Mouse (Mus musculus) liver, postnatal 0 days (tissue): ENCODE measurements at regions not wholly inside any gene's neighbourhood (a gene's known extent, or its start where the extent isn't known, plus 50 kb on each side); places are given as distances from the start of the nearest gene placed in this dataset.

ENCODE experiments used
- ATAC-seq: fragments of 200-750 bp; cut with Nextera tagmentation; 2 replicates; pipeline ENCODE4 v1.8.0; 2017; ENCODE audit warnings: mild to moderate bottlenecking, moderate library complexity
- DNase-seq: peaks from one replicate; pipeline ENCODE4 v3.0.0-alpha.2; 2016
- H3K27ac ChIP-seq: fragments of 300-500 bp; sonication (generic); 2 replicates; pipeline ENCODE4 v1.5.1; 2014; ENCODE audit warnings: antibody characterized with exemption, moderate library complexity, mild to moderate bottlenecking, low read depth
- H3K27me3 ChIP-seq: fragments of 300-500 bp; sonication (generic); 2 replicates; pipeline ENCODE4 v1.6.1; 2014; ENCODE audit warnings: low read length, control low read depth, mixed read lengths; ENCODE audit not compliant: insufficient read depth
- H3K36me3 ChIP-seq: fragments of 300-500 bp; sonication (generic); replicated peaks from 2 replicates; pipeline ENCODE4 v1.6.1; 2014; ENCODE audit warnings: mild to moderate bottlenecking, control low read depth, low read length, moderate library complexity, mixed read lengths; ENCODE audit not compliant: insufficient read depth
- H3K4me1 ChIP-seq: fragments of 300-500 bp; sonication (generic); 2 replicates; pipeline ENCODE4 v1.6.1; 2014; ENCODE audit warnings: antibody characterized with exemption, mild to moderate bottlenecking, control low read depth; ENCODE audit not compliant: insufficient read depth
- H3K4me2 ChIP-seq: fragments of 300-500 bp; sonication (generic); 2 replicates; pipeline ENCODE4 v1.6.1; 2014; ENCODE audit warnings: low read depth, mild to moderate bottlenecking, low read length, moderate library complexity, mixed read lengths
- H3K4me3 ChIP-seq: fragments of 300-500 bp; sonication (generic); 2 replicates; pipeline ENCODE4 v1.5.1; 2014; ENCODE audit warnings: low read depth, low read length
- H3K9ac ChIP-seq: fragments of 300-500 bp; sonication (generic); replicated peaks from 2 replicates; pipeline ENCODE4 v1.6.1; 2014; ENCODE audit warnings: mild to moderate bottlenecking, moderate library complexity
- H3K9me3 ChIP-seq: fragments of 300-500 bp; sonication (generic); 2 replicates; pipeline ENCODE4 v1.6.1; 2016; ENCODE audit warnings: mild to moderate bottlenecking, control low read depth, low read length, mixed read lengths
- CTCF ChIP-seq: sonication (generic); IDR thresholded peaks from 2 replicates; pipeline ENCODE4 v1.5.1; 2016; ENCODE audit warnings: antibody characterized with exemption, low read depth
- EP300 ChIP-seq: IDR thresholded peaks from 2 replicates; pipeline ENCODE4 v1.6.1; 2016; ENCODE audit warnings: antibody characterized with exemption, low read depth, mild to moderate bottlenecking
- WGBS: fragments of 180-500 bp; shearing (Covaris S2); extraction: QIAGEN DNeasy Blood & Tissue Kit; methylation state at CpG from one replicate; pipeline ENCODE4 v1.1.7; 2014; ENCODE audit not compliant: insufficient replicate concordance; 5-methylcytosine and 5-hydroxymethylcytosine counted together

DNA sequence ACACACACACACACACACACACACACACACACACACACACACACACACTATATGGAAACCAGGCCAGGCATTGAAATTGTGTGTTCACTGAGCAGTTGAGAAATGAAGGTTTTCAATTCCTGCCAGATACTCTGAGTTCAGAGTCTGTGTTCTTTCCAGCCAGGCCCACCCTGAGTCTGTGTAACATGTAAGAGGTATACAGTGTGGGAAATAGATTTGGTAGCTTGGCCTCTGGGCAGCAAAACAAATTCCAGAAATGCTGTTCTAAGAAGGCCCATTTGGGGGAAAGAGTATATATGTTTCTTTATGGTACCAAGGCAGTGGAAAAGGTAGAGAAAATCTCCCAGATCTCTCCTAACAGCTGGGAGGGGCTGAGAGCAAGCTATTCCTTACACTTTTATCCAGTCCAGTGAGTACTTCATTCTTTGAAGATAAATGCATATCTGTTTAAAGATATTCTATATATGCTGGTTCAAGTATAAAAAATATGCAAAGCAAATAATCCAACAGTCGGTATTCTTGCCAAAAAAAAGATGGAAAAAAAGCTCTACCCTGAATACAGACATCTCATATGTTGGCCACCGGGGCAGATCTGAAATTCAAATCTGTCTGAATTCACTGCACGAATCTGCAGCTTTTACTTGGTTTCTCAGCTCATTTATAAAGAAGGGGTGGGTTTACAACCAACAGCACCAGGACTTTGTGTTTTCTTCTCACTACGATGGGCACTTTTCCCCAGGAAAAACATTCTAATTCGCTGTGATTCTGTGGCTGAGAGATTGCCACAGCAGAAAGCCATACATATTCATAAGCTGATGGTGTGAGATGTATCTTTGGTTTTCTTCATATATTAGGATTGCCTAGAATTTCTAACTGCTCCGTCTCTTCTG, 252.3 kb downstream of the Ccdc91 start:
- 76% methylated on average over 6 of the region's 6 CpGs for WGBS
- Histone ChIP-seq H3K4me1 (no peaks in the 10 kb centered on the region), H3K36me3 (no peaks in the 10 kb centered on the region), H3K4me3 (no peak overlapping the region), H3K9me3 (no peaks in the 10 kb centered on the region), H3K4me2 (no peak overlapping the region), H3K27ac (no peak overlapping the region), H3K27me3 (no peaks in the 10 kb centered on the region), H3K9ac (no peak overlapping the region)
- ATAC-seq (no peak), DNase-seq (no peak)
- TF ChIP-seq EP300 (no peak), CTCF (no peak)

DNA sequence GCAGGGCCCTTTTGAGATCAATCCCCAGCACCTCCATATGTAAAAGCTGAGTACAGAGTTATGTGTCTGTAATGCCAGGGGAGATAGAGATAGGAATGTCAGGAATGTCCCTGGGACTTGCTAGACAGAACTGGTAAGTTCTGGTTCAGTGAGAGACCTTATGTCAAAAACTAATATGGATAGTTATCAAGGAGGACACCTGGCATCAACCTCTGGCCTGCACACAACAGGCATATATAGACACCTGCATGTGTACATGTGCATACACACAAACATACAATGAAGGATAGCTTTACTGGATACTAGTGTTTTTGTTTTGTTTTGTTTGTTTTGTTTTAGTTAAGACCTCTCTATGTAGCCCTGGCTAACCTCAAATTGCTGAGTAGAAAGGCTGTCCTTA, 254.1 kb downstream of the Ccdc91 start:
- H3K9ac ChIP-seq, result no peak overlapping the region
- no peak overlapping the region for H3K4me3 ChIP-seq
- H3K4me1 ChIP-seq, result no peaks in the 10 kb centered on the region
- H3K27me3 ChIP-seq, result no peaks in the 10 kb centered on the region
- DNase-seq, result no peak
- H3K36me3 ChIP-seq, result no peaks in the 10 kb centered on the region
- ATAC-seq, result no peak
- H3K27ac ChIP-seq, result no peak overlapping the region
- TF ChIP-seq EP300 (no peak), CTCF (no peak)
- no peaks in the 10 kb centered on the region for H3K9me3 ChIP-seq
- H3K4me2 ChIP-seq, result no peak overlapping the region

DNA sequence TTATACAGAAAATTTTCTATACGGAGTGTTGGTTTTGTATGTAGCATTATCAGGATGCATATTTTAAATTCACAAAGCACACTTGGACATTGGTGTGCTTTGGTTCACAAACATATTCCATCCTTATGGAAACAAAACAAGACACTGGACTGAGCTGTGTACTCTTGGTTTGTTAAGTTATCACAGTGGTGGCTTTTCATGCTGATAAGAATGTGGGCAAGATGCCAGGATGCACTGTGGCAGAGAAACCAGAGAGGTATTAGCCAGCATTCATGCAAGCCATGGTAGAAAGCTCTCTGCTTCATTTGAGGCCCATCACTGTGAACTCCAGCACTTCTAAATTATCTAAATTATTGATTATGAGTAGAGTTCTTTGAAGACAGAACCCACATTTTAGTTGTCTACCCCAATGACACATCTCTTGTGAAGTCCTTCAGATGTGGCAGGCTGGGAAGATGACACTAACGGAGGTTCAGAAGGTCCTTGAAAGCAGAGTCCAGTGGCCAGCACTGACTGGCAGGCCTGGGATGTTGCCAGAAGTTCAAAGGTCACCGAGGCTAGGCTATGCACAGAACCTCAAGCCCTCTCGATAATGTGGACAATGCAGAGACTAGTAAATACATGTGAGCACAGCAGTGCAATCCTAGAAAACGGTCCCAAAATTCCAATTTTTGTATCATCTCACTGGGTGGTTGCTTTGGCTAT, 263.1 kb downstream of the Ccdc91 start:
- DNase-seq, result peak; percentile 32
- Histone ChIP-seq H3K36me3 (no peaks in the 10 kb centered on the region), H3K4me3 (no peak overlapping the region), H3K27me3 (no peaks in the 10 kb centered on the region), H3K9me3 (no peaks in the 10 kb centered on the region), H3K4me1 (no peaks in the 10 kb centered on the region), H3K4me2 (no peak overlapping the region), H3K9ac (no peak overlapping the region), H3K27ac (no peak overlapping the region)
- ATAC-seq, result no peak
- TF ChIP-seq EP300, result no peak
- TF ChIP-seq CTCF, result no peak
- 65% methylated on average over 5 of the region's 5 CpGs for WGBS

DNA sequence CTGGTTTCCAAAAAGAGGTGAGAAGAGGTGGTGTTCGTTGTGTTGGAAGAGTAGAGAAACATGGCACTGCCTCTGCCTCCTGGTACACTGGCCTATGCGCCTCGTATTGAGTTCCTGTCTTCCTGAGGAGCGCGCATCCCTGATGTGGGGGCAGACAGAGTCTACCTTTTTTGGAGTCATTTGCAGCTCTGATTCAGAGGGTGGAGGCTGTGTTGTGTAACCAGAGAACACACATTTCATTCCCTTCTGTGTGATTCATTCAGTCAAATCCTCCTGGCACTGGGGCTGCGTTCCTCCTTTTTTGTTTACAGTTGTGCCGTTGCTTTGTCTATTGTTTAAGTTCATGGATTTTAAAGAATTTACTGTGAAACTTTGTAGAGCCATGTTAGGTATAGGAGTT, 265.8 kb downstream of the Ccdc91 start:
- no peaks in the 10 kb centered on the region for H3K36me3 ChIP-seq
- H3K27ac ChIP-seq, result no peak overlapping the region
- no peak for DNase-seq

DNA sequence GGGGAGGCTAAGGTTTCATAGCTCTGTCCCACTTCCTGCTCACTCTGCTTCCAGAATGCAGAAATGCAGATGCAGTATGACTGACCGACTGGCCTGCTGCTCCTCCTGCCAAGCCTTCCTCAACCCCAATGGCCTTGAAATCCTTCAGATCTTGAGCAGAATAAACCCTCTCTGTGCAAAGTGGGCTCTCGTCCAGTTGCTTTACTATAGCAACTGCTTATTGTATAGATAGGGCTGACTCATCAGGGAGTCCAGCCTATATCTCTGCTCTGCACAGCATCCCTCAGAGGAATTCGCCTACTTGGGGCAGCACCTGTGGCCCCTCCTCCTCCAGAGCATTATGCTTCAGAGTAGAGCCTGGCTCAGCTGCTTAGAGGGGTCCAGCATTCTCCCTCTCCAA, 268.5 kb downstream of the Ccdc91 start:
- no peak for DNase-seq
- Histone ChIP-seq H3K4me3 (no peak overlapping the region), H3K4me2 (no peak overlapping the region), H3K9ac (no peak overlapping the region), H3K27ac (no peak overlapping the region), H3K4me1 (no peaks in the 10 kb centered on the region), H3K36me3 (no peaks in the 10 kb centered on the region), H3K27me3 (no peaks in the 10 kb centered on the region), H3K9me3 (no peaks in the 10 kb centered on the region)
- no peak for TF ChIP-seq CTCF
- 49% methylated on average over 3 of the region's 3 CpGs for WGBS
- ATAC-seq, result no peak

More for the DNA sequence above, 265.8 kb downstream of the Ccdc91 start:
- Histone ChIP-seq H3K4me1 (no peaks in the 10 kb centered on the region), H3K27me3 (no peaks in the 10 kb centered on the region), H3K9me3 (no peaks in the 10 kb centered on the region), H3K9ac (no peak overlapping the region), H3K4me2 (no peak overlapping the region), H3K4me3 (no peak overlapping the region)
- ATAC-seq, result no peak
- TF ChIP-seq CTCF, result no peak
- no peak for TF ChIP-seq EP300
- 79% methylated on average over 7 of the region's 7 CpGs for WGBS

DNA sequence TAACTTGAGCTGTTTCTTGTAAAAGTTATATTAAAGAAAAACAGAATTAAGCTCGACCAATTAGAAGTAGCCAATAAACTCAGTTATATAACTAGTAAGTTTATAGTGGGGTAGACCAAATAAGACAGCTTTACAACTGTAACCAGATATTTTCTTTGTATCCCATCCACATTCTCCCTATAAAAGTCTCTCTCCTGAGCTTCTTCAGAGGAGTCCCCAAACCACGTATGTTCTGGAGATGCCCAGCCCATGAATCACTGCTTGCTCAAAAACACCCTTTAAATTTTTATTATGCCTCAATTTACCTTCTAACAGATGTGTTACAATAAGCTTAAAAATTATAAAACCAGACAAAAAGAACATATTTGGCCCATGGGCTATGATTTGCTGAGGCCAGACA, 270.1 kb downstream of the Ccdc91 start:
- Histone ChIP-seq H3K9ac (no peak overlapping the region), H3K27me3 (no peaks in the 10 kb centered on the region), H3K36me3 (no peaks in the 10 kb centered on the region), H3K4me3 (no peak overlapping the region), H3K4me1 (no peaks in the 10 kb centered on the region), H3K4me2 (no peak overlapping the region), H3K27ac (no peak overlapping the region), H3K9me3 (no peaks in the 10 kb centered on the region)
- TF ChIP-seq EP300, result no peak
- TF ChIP-seq CTCF, result no peak
- ATAC-seq (no peak), DNase-seq (no peak)
- WGBS, result 70% methylated on average over 2 of the region's 2 CpGs
